Mouse (Mus musculus): ENCODE measurements around the gene Cfap61.

GRCm38 (mm10) chr2:146099838-146100237, 165.3 kb downstream of the Cfap61 start:
- TF ChIP-seq CTCF (IDR thresholded peaks at IDR 0.05; ENCODE audit: low read depth, low read length): no peak
- TF ChIP-seq TAL1 (conservative IDR thresholded peaks at IDR 0.05; ENCODE audit: low read depth, low read length): no peak
- no peak for TF ChIP-seq POLR2AphosphoS5 (IDR thresholded peaks at IDR 0.05; ENCODE audit: insufficient replicate concordance, low read depth, low read length)
